Mouse (Mus musculus): ENCODE measurements around the gene Zfp955a.
"Not testable (repeated sequence)": the region's sequence is repeated elsewhere in the genome, so short reads cannot be mapped to it uniquely, and the experiment has no call there.

DNA sequence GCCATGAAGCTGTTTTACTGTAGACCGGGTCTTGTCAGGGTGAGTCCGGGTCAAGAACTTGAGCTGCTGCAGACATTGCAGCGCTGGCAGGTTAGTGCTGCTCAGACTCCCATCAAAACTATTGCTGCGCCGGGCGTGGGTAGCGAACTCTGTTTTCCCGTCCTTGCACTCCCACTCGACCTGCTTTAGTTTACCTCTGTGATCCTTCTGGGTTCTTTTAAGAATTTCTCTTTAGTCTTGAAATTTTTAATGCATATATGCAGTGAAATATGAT, 34.9 kb upstream of the Zfp955a start:
- not testable (repeated sequence) for TF ChIP-seq CTCF (IDR thresholded peaks at IDR 0.05; ENCODE audit: borderline replicate concordance, insufficient read depth, low read length); POLR2A (IDR thresholded peaks at IDR 0.05; ENCODE audit: low read depth, low read length)
